Mouse (Mus musculus) liver, postnatal 0 days (tissue): ENCODE data around the gene Cep170.

Experiments used
- CTCF ChIP-seq: sonication (generic); IDR thresholded peaks from 2 replicates; pipeline ENCODE4 v1.5.1; 2016; ENCODE audit warnings: antibody characterized with exemption, low read depth
- EP300 ChIP-seq: IDR thresholded peaks from 2 replicates; pipeline ENCODE4 v1.6.1; 2016; ENCODE audit warnings: antibody characterized with exemption, low read depth, mild to moderate bottlenecking

GRCm38 (mm10) chr1:176835501-176836294 lies 21.8 kb upstream of the Cep170 start:
- TF ChIP-seq CTCF, result no peak
- no peak for TF ChIP-seq EP300
